Mouse (Mus musculus) liver, embryonic 12.5 days (tissue): ENCODE results near the gene Fermt2. TPM values are rescaled to one million over a fixed set of nuclear protein-coding genes. Genes with fewer than 3 reads are reported as not detected.

Source experiments
- ATAC-seq: fragments of 200-750 bp; cut with Nextera tagmentation; 2 replicates; pipeline ENCODE4 v1.8.0; 2017; ENCODE audit warnings: moderate number of reproducible peaks, mild to moderate bottlenecking, moderate library complexity
- H3K27ac ChIP-seq: fragments of 300-500 bp; sonication (generic); 2 replicates; pipeline ENCODE4 v1.5.1; 2016; ENCODE audit warnings: mild to moderate bottlenecking
- H3K27me3 ChIP-seq: fragments of 300-500 bp; sonication (generic); replicated peaks from 2 replicates; pipeline ENCODE4 v1.6.1; 2016; ENCODE audit warnings: mild to moderate bottlenecking, moderate library complexity
- H3K36me3 ChIP-seq: fragments of 300-500 bp; sonication (generic); 2 replicates; pipeline ENCODE4 v1.6.1; 2016; ENCODE audit warnings: mild to moderate bottlenecking, moderate library complexity
- H3K4me1 ChIP-seq: fragments of 300-500 bp; sonication (generic); 2 replicates; pipeline ENCODE4 v1.6.1; 2016
- H3K4me2 ChIP-seq: fragments of 300-500 bp; sonication (generic); 2 replicates; pipeline ENCODE4 v1.6.1; 2016; ENCODE audit warnings: mild to moderate bottlenecking, moderate library complexity
- H3K4me3 ChIP-seq: fragments of 300-500 bp; sonication (generic); 2 replicates; pipeline ENCODE4 v1.5.1; 2016; ENCODE audit warnings: mild to moderate bottlenecking, moderate library complexity
- H3K9ac ChIP-seq: fragments of 300-500 bp; sonication (generic); 2 replicates; pipeline ENCODE4 v1.6.1; 2016; ENCODE audit warnings: mild to moderate bottlenecking, moderate library complexity
- H3K9me3 ChIP-seq: fragments of 300-500 bp; sonication (generic); replicated peaks from 2 replicates; pipeline ENCODE4 v1.6.1; 2016; ENCODE audit warnings: mild to moderate bottlenecking, moderate library complexity
- WGBS: fragments of 180-500 bp; shearing (Covaris S2); methylation state at CpG from one replicate; pipeline ENCODE4 v1.1.7; 2016; ENCODE audit not compliant: insufficient replicate concordance; 5-methylcytosine and 5-hydroxymethylcytosine counted together
- polyA plus RNA-seq: library from polyadenylated mRNA; unstranded; fragments of >200 nt; fragmentation: Nextera tagmentation; extraction: Ambion mirVana; gene quantifications from 2 replicates; pipeline ENCODE4 v1.2.1, GENCODE M21; 2016

Fermt2 gene
- polyA plus RNA-seq, 1 experiment from 2014 or later, result 37.3 TPM

GRCm38 (mm10) chr14:45418553-45418952 lies 111.4 kb downstream of the Fermt2 start:
- no peak overlapping the region for H3K27ac ChIP-seq
- no peaks in the 10 kb centered on the region for H3K27me3 ChIP-seq
- H3K36me3 ChIP-seq, result no peaks in the 10 kb centered on the region
- no peaks in the 10 kb centered on the region for H3K9me3 ChIP-seq
- no peaks in the 10 kb centered on the region for H3K4me1 ChIP-seq
- no peak overlapping the region for H3K4me3 ChIP-seq
- no peak overlapping the region for H3K9ac ChIP-seq
- WGBS, result 65% methylated on average over 3 of the region's 3 CpGs
- H3K4me2 ChIP-seq, result no peak overlapping the region
- no peak for ATAC-seq

- no peak overlapping the region for H3K4me2 ChIP-seq
- H3K27ac ChIP-seq, result no peak overlapping the region
- ATAC-seq, result no peak
- H3K9me3 ChIP-seq, result no peaks in the 10 kb centered on the region
- 70% methylated on average over 4 of the region's 4 CpGs for WGBS
- H3K4me1 ChIP-seq, result no peaks in the 10 kb centered on the region
- H3K4me3 ChIP-seq, result no peak overlapping the region
- no peaks in the 10 kb centered on the region for H3K27me3 ChIP-seq
- no peaks in the 10 kb centered on the region for H3K36me3 ChIP-seq
- H3K9ac ChIP-seq, result no peak overlapping the region
Measured at GRCm38 (mm10) chr14:45416265-45416664, 113.7 kb downstream of the Fermt2 start.

Other genes with a start within 250 kb of the Fermt2 start
- 51.1 and 56.7 TPM in 2 replicates for gene Ero1l, start 211.3 kb downstream of the Fermt2 start, polyA plus RNA-seq
- 130 and 131 TPM in 2 replicates for gene Psmc6, start 200.3 kb downstream of the Fermt2 start, polyA plus RNA-seq
- 30.0 and 30.3 TPM in 2 replicates for gene Styx, start 179.0 kb downstream of the Fermt2 start, polyA plus RNA-seq
- 33.3 and 35.4 TPM in 2 replicates for gene Gnpnat1, start 125.2 kb downstream of the Fermt2 start, polyA plus RNA-seq
- 12.5 and 14.0 TPM in 2 replicates for gene Ddhd1, start 128.0 kb upstream of the Fermt2 start, polyA plus RNA-seq